Mouse (Mus musculus) MEL (cell line): ENCODE results near the gene Dqx1. TPM values are rescaled to one million over a fixed set of nuclear protein-coding genes. Genes with fewer than 3 reads are reported as not detected.

ENCODE experiments used
- DNase-seq: peaks from one replicate; pipeline ENCODE4 v3.0.0; 2011; ENCODE audit warnings: low read depth, low spot score
- H3K27ac ChIP-seq: 2 replicates; pipeline ENCODE4 v1.5.1; 2012; ENCODE audit warnings: low read depth, mild to moderate bottlenecking, control low read depth, low read length, moderate library complexity; ENCODE audit not compliant: control insufficient read depth
- H3K27me3 ChIP-seq, 2 experiments: fragments of 150-350 bp in 1 of 2; sonication (generic) in 1 of 2; 2 replicates each; pipeline ENCODE4 v1.6.1; 2012; ENCODE audit warnings: low read length in 2 of 2, mild to moderate bottlenecking in 2 of 2, improper control_type of control experiment in 1 of 2, moderate library complexity in 1 of 2; ENCODE audit not compliant: insufficient read depth in 2 of 2, control insufficient read depth in 1 of 2
- H3K36me3 ChIP-seq, 2 experiments: 2 replicates each; pipeline ENCODE4 v1.6.1; 2012 to 2014; ENCODE audit warnings: low read length in 2 of 2, improper control_type of control experiment in 1 of 2, inconsistent platforms in 1 of 2, mild to moderate bottlenecking in 1 of 2; ENCODE audit not compliant: insufficient read depth in 2 of 2, control insufficient read depth in 1 of 2
- H3K4me1 ChIP-seq, 2 experiments: fragments of 150-350 bp in 1 of 2; sonication (generic) in 1 of 2; 2 replicates each; pipeline ENCODE4 v1.6.1; 2012; ENCODE audit warnings: low read length in 2 of 2, improper control_type of control experiment in 1 of 2, mild to moderate bottlenecking in 1 of 2; ENCODE audit not compliant: insufficient read depth in 2 of 2, control insufficient read depth in 1 of 2
- H3K4me3 ChIP-seq, 2 experiments: fragments of 150-350 bp in 1 of 2; sonication (generic) in 1 of 2; 2 replicates each; pipeline ENCODE4 v1.5.1; 2012; ENCODE audit warnings: low read depth in 2 of 2, low read length in 2 of 2, mild to moderate bottlenecking in 2 of 2, moderate library complexity in 2 of 2, control low read depth in 1 of 2, improper control_type of control experiment in 1 of 2; ENCODE audit not compliant: control insufficient read depth in 1 of 2, insufficient read depth in 1 of 2
- H3K79me2 ChIP-seq: 2 replicates; pipeline ENCODE4 v1.6.1; 2012; ENCODE audit warnings: mild to moderate bottlenecking, low read length, moderate library complexity; ENCODE audit not compliant: control insufficient read depth, poor library complexity, insufficient read depth
- H3K9ac ChIP-seq: 2 replicates; pipeline ENCODE4 v1.6.1; 2012; ENCODE audit warnings: low read depth, mild to moderate bottlenecking, control low read depth, low read length, moderate library complexity; ENCODE audit not compliant: control insufficient read depth, poor library complexity, severe bottlenecking
- H3K9me3 ChIP-seq: fragments of 150-350 bp; sonication (generic); replicated peaks from 2 replicates; pipeline ENCODE4 v1.6.1; 2012; ENCODE audit warnings: mild to moderate bottlenecking, low read length, improper control_type of control experiment, moderate library complexity; ENCODE audit not compliant: insufficient read depth
- BHLHE40 ChIP-seq: IDR thresholded peaks from 2 replicates; pipeline ENCODE4 v1.6.1; 2012; ENCODE audit warnings: low read depth, mild to moderate bottlenecking, inconsistent platforms, low read length, improper control_type of control experiment, borderline replicate concordance
- CTCF ChIP-seq, 3 experiments: IDR thresholded peaks in 2 of 3; conservative IDR thresholded peaks in 1 of 3; 2 replicates each; pipeline ENCODE4 v1.5.1; 2011 to 2012; ENCODE audit warnings: low read length in 3 of 3, low read depth in 2 of 3, mild to moderate bottlenecking in 2 of 3, improper control_type of control experiment in 1 of 3, inconsistent platforms in 1 of 3, mixed read lengths in 1 of 3, moderate library complexity in 1 of 3; ENCODE audit not compliant: control insufficient read depth in 1 of 3, insufficient read depth in 1 of 3, poor library complexity in 1 of 3, severe bottlenecking in 1 of 3
- ELF1 ChIP-seq: IDR thresholded peaks from 2 replicates; pipeline ENCODE4 v1.6.1; 2014; ENCODE audit warnings: low read depth, mild to moderate bottlenecking, inconsistent platforms, low read length, improper control_type of control experiment, moderate library complexity
- GABPA ChIP-seq: IDR thresholded peaks from 2 replicates; pipeline ENCODE4 v1.6.1; 2012; ENCODE audit warnings: low read depth, mild to moderate bottlenecking, inconsistent platforms, low read length, improper control_type of control experiment, moderate library complexity
- GATA1 ChIP-seq: IDR thresholded peaks from 2 replicates; pipeline ENCODE4 v1.6.1; 2011; ENCODE audit warnings: low read depth, low read length, improper control_type of control experiment
- HCFC1 ChIP-seq: IDR thresholded peaks from 2 replicates; pipeline ENCODE4 v1.6.1; 2012; ENCODE audit warnings: low read depth, mild to moderate bottlenecking, inconsistent platforms, low read length, improper control_type of control experiment, moderate library complexity
- JUND ChIP-seq: IDR thresholded peaks from 2 replicates; pipeline ENCODE4 v1.6.1; 2011; ENCODE audit warnings: low read depth, mild to moderate bottlenecking, improper control_type of control experiment, low read length
- KAT2A ChIP-seq: conservative IDR thresholded peaks from 2 replicates; pipeline ENCODE4 v1.6.1; 2012; ENCODE audit warnings: low read depth, low read length, improper control_type of control experiment, inconsistent platforms
- MAX ChIP-seq: IDR thresholded peaks from 2 replicates; pipeline ENCODE4 v1.6.1; 2011; ENCODE audit warnings: low read length, improper control_type of control experiment
- MAZ ChIP-seq: IDR thresholded peaks from 2 replicates; pipeline ENCODE4 v1.6.1; 2012; ENCODE audit warnings: low read depth, mild to moderate bottlenecking, inconsistent platforms, low read length, improper control_type of control experiment
- MYB ChIP-seq: IDR thresholded peaks from 2 replicates; pipeline ENCODE4 v1.6.1; 2011; ENCODE audit warnings: mild to moderate bottlenecking, low read depth, low read length, improper control_type of control experiment
- MYC ChIP-seq: IDR thresholded peaks from 2 replicates; pipeline ENCODE4 v1.6.1; 2011; ENCODE audit warnings: low read depth, mild to moderate bottlenecking, low read length, improper control_type of control experiment, moderate library complexity
- NELFE ChIP-seq: IDR thresholded peaks from 2 replicates; pipeline ENCODE4 v1.6.1; 2011; ENCODE audit warnings: low read depth, low read length, improper control_type of control experiment
- NRF1 ChIP-seq: IDR thresholded peaks from 2 replicates; pipeline ENCODE4 v1.6.1; 2014; ENCODE audit warnings: low read depth, mild to moderate bottlenecking, inconsistent platforms, low read length, improper control_type of control experiment, moderate library complexity; ENCODE audit not compliant: poor library complexity, insufficient read depth, severe bottlenecking
- POLR2A ChIP-seq, 2 experiments: IDR thresholded peaks; 2 replicates each; pipeline ENCODE4 v1.6.1; 2011 to 2012; ENCODE audit warnings: low read length in 2 of 2, mild to moderate bottlenecking in 2 of 2, control low read depth in 1 of 2, improper control_type of control experiment in 1 of 2, low read depth in 1 of 2, moderate library complexity in 1 of 2; ENCODE audit not compliant: control insufficient read depth in 1 of 2, insufficient read depth in 1 of 2, poor library complexity in 1 of 2
- POLR2AphosphoS2 ChIP-seq: IDR thresholded peaks from 2 replicates; pipeline ENCODE4 v1.6.1; 2011; ENCODE audit warnings: low read length, improper control_type of control experiment
- POLR2AphosphoS5 ChIP-seq: IDR thresholded peaks from 2 replicates; pipeline ENCODE4 v1.6.1; 2012; ENCODE audit warnings: low read depth, borderline replicate concordance, mild to moderate bottlenecking, inconsistent platforms, low read length, moderate library complexity, mixed read lengths
- RAD21 ChIP-seq: IDR thresholded peaks from 2 replicates; pipeline ENCODE4 v1.6.1; 2011; ENCODE audit warnings: mild to moderate bottlenecking, low read depth, low read length, improper control_type of control experiment
- RCOR1 ChIP-seq: IDR thresholded peaks from 2 replicates; pipeline ENCODE4 v1.6.1; 2012; ENCODE audit warnings: low read depth, mild to moderate bottlenecking, inconsistent platforms, low read length, improper control_type of control experiment
- SIN3A ChIP-seq: IDR thresholded peaks from 2 replicates; pipeline ENCODE4 v1.6.1; 2012; ENCODE audit warnings: low read length, improper control_type of control experiment, inconsistent platforms
- SMC3 ChIP-seq: IDR thresholded peaks from 2 replicates; pipeline ENCODE4 v1.6.1; 2011; ENCODE audit warnings: low read depth, low read length, improper control_type of control experiment
- TBP ChIP-seq: IDR thresholded peaks from 2 replicates; pipeline ENCODE4 v1.8.0; 2011; ENCODE audit warnings: low read depth, low read length, improper control_type of control experiment
- TCF12 ChIP-seq: IDR thresholded peaks from 2 replicates; pipeline ENCODE4 v1.6.1; 2014; ENCODE audit warnings: low read depth, mild to moderate bottlenecking, inconsistent platforms, low read length, improper control_type of control experiment, moderate library complexity
- UBTF ChIP-seq: IDR thresholded peaks from 2 replicates; pipeline ENCODE4 v1.6.1; 2012; ENCODE audit warnings: low read depth, mild to moderate bottlenecking, inconsistent platforms, low read length, improper control_type of control experiment, moderate library complexity, borderline replicate concordance; ENCODE audit not compliant: insufficient read depth
- USF1 ChIP-seq: IDR thresholded peaks from 2 replicates; pipeline ENCODE4 v1.6.1; 2014; ENCODE audit warnings: low read depth, mild to moderate bottlenecking, inconsistent platforms, low read length, improper control_type of control experiment, moderate library complexity
- ZKSCAN1 ChIP-seq: IDR thresholded peaks from 2 replicates; pipeline ENCODE4 v1.6.1; 2012; ENCODE audit warnings: low read depth, mild to moderate bottlenecking, inconsistent platforms, low read length, improper control_type of control experiment, moderate library complexity
- polyA plus RNA-seq, 2 experiments: library from polyadenylated mRNA; stranded (reverse) in 1 of 2; unstranded in 1 of 2; fragments of >175 nt in 1 of 2; fragments of >200 nt in 1 of 2; gene quantifications; 2 replicates each; pipeline versions ENCODE4 v1.2.1 to v1.2.4; 2012; ENCODE audit warnings: low replicate concordance in 2 of 2, low read depth in 1 of 2; ENCODE audit not compliant: insufficient read length in 2 of 2, insufficient read depth in 1 of 2, missing spikeins in 1 of 2
- total RNA-seq: library from RNA; depleted of rRNA; stranded (reverse); fragments of 300-350 nt; gene quantifications from 2 replicates; pipeline ENCODE4 v1.2.3, GENCODE M21; 2012

Gene Dqx1
- total and polyA plus RNA-seq, 3 experiments, result 1.3 to 3.4 TPM; not detected in 1

GRCm38 (mm10) chr6:83107566-83108400, 50.1 kb downstream of the Dqx1 start (continued):
- TF ChIP-seq RCOR1, result no peak
- no peak for TF ChIP-seq JUND
- TF ChIP-seq NELFE, result no peak
- peak; percentile 64 for TF ChIP-seq SMC3
- TF ChIP-seq USF1, result no peak
- TF ChIP-seq ELF1, result no peak
- TF ChIP-seq KAT2A, result no peak
- TF ChIP-seq MAZ, result no peak; the same call in 1 of the 2 replicates
- TF ChIP-seq POLR2AphosphoS5, result no peak
- TF ChIP-seq MYC, result no peak

GRCm38 (mm10) chr6:83108762-83109668, 51.4 kb downstream of the Dqx1 start, which contains the start of gene Mrpl53:
Gene Mrpl53 (plus strand): TSS chr6:83109040.
- Histone ChIP-seq H3K27me3 (no peaks in the 10 kb centered on the region), H3K4me3 (peak within 1 kb of the TSS; percentile 79 to 93), H3K36me3 (peaks cover 0 to 9% of the 10 kb centered on the region in 2 experiments; a peak in 3 of 4 replicates), H3K9ac (peak within 1 kb of the TSS; percentile 86), H3K79me2 (peaks cover 12% of the 10 kb centered on the region), H3K27ac (peak within 1 kb of the TSS; percentile 75), H3K9me3 (no peaks in the 10 kb centered on the region), H3K4me1 (no peaks in the 10 kb centered on the region; a peak in 1 of 4 replicates)
- TF ChIP-seq TBP, result peak; percentile 67
- TF ChIP-seq ZKSCAN1, result peak; percentile 9
- TF ChIP-seq POLR2AphosphoS5, result peak; percentile 84; the same call in 1 of the 2 replicates
- no peak for TF ChIP-seq GATA1
- TF ChIP-seq CTCF (IDR thresholded peaks at IDR 0.05 in 2 of 3, conservative IDR thresholded peaks at IDR 0.05 in 1 of 3; ENCODE audit: control insufficient read depth in 1 of 3, insufficient read depth in 1 of 3, low read depth in 2 of 3, low read length in 3 of 3, poor library complexity in 1 of 3, severe bottlenecking in 1 of 3), result 0 out of 6 replicates have a peak, but pooled peaks of 1 of the 3 experiments have one; percentile 0
- TF ChIP-seq POLR2AphosphoS2, result peak; percentile 90
- 0 out of 2 replicates have a peak, but pooled peaks have one; percentile 86 for TF ChIP-seq UBTF
- peak; percentile 67 to 94; a peak in 3 of 4 replicates for TF ChIP-seq POLR2A (IDR thresholded peaks at IDR 0.05; ENCODE audit: control insufficient read depth in 1 of 2, insufficient read depth in 1 of 2, low read depth in 1 of 2, low read length in 2 of 2, poor library complexity in 1 of 2)
- TF ChIP-seq MYC, result 0 out of 2 replicates have a peak, but pooled peaks have one; percentile 41
- TF ChIP-seq RAD21, result no peak
- TF ChIP-seq BHLHE40, result no peak
- no peak for TF ChIP-seq GABPA
- TF ChIP-seq ELF1, result peak; percentile 55; the same call in 1 of the 2 replicates
- TF ChIP-seq SIN3A, result 0 out of 2 replicates have a peak, but pooled peaks have one; percentile 64
- no peak for TF ChIP-seq MYB
- peak; percentile 53 for TF ChIP-seq TCF12
- 0 out of 2 replicates have a peak, but pooled peaks have one; percentile 39 for TF ChIP-seq MAX
- TF ChIP-seq MAZ, result 0 out of 2 replicates have a peak, but pooled peaks have one; percentile 51
- no peak for TF ChIP-seq NRF1
- peak; percentile 95 for TF ChIP-seq HCFC1
- peak; percentile 87 for TF ChIP-seq NELFE
- DNase-seq, result peak; percentile 84
